Mouse (Mus musculus): ENCODE results near the gene Gm10260.

- peak; percentile 39 for TF ChIP-seq POLR2A (IDR thresholded peaks at IDR 0.05; ENCODE audit: insufficient read length, low read depth)
- TF ChIP-seq MAX (IDR thresholded peaks at IDR 0.05; ENCODE audit: low read depth), result peak; percentile 77
- no peak for TF ChIP-seq USF1 (IDR thresholded peaks at IDR 0.05; ENCODE audit: low read depth)
- peak; percentile 92 for TF ChIP-seq TCF12 (IDR thresholded peaks at IDR 0.05; ENCODE audit: insufficient read depth, poor library complexity, severe bottlenecking)
These were observed 14.5 kb upstream of the Gm10260 start for GRCm38 (mm10) chr13:97774740-97775425.

Data from myocyte (in vitro differentiated cells).